Mouse (Mus musculus): Measurements from ENCODE around the gene Ube2o.

GRCm38 (mm10) chr11:116625081-116626000, 44.1 kb upstream of the Ube2o start:
- TF ChIP-seq POLR2A (IDR thresholded peaks at IDR 0.05; ENCODE audit: low read depth, low read length) (no peak), CTCF (IDR thresholded peaks at IDR 0.05; ENCODE audit: extremely low read depth, insufficient read depth, insufficient read length, insufficient replicate concordance) (peak; percentile 75)

Data from spleen, adult 2 months (tissue).